Mouse (Mus musculus): ENCODE data around the gene Sh3d21.

GRCm38 (mm10) chr4:126151701-126152440 is 11.4 kb downstream of the Sh3d21 start:
- TF ChIP-seq CTCF (IDR thresholded peaks at IDR 0.05; ENCODE audit: borderline replicate concordance, insufficient read depth, low read length): no peak
- no peak for TF ChIP-seq POLR2A (IDR thresholded peaks at IDR 0.05; ENCODE audit: low read depth, low read length)
